Mouse (Mus musculus) urinary bladder, postnatal 14 days (tissue): Measurements from ENCODE around the gene Ptcra.
A peak's percentile ranks its signal among the peaks of the same experiment; 100 is the strongest.
"Not testable (repeated sequence)": the region's sequence is repeated elsewhere in the genome, so short reads cannot be mapped to it uniquely, and the experiment has no call there.

Source experiments
- DNase-seq: peaks from one replicate; pipeline ENCODE4 v3.0.0; 2021; ENCODE audit warnings: low spot score

The Ptcra gene

DNA sequence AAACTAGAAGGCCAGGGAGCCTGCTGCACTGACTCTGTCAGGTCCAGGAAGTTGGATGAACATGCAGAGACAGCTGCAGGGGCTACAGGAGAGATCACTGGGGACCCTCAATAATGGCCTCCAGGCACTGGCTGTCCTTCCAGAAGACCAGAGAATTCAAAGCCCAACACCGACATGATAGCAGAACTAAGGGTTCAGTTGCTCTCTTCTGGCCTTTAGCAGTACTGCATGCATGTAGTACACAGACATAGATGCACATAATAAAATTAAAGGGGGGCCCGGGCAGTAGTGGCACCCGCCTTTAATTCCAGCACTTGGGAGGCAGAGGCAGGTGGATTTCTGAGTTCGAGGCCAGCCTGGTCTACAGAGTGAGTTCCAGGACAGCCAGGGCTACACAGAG is 7.5 kb upstream of the Ptcra start:
- DNase-seq, result no peak

GRCm38 (mm10) chr17:46770546-46770945 is 7.0 kb upstream of the Ptcra start:
- DNase-seq, result no peak

- no peak for DNase-seq
Measured at GRCm38 (mm10) chr17:46767868-46768267, 4.4 kb upstream of the Ptcra start.

GRCm38 (mm10) chr17:46764916-46765315 is 1.4 kb upstream of the Ptcra start:
- DNase-seq, result not testable (repeated sequence)

GRCm38 (mm10) chr17:46758753-46759152 is 4.8 kb downstream of the Ptcra start:
- no peak for DNase-seq

DNA sequence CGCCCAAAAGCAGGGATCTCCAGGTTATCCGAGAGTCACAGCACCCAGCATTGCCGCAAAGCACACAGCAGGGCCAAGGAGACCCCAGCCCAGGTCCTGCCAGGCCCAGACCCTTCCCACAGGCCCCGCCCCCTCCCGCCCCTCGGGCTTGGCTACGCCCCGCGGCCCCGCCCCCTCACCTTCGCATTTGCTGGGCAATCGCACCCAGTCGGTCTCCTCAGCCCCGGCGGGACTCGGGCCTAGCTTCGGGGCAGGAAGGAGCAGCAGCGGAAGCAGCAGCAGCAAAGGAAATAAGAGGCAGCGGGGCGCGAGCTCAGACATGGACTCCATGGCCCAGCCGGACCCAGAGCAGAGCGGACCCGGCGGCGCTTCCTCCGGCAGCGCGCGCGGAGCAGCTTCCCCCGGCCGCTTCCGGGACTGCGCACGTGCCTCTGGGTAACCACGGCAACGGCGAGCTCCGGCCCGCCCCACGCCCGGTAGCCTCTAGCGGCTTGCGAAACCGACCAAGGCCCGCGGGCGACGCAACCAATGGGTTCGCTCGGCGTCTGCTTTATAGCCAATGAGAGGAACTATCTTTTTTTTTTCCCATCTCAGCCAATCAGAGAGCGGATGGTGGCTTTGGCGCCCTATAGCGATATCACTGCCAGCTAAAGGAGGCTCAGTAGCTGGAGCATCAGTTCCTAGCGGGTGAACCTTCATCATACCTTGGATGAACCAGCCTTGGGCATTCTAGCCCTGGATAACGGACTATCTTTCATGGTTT is 11.5 kb downstream of the Ptcra start, which contains the start of gene Cnpy3:
Gene Cnpy3, minus strand, starts transcription at position 421 of the 763 bp plus-strand sequence.
- DNase-seq, result peak; percentile 98

GRCm38 (mm10) chr17:46751056-46751793 is 12.3 kb downstream of the Ptcra start:
- no peak for DNase-seq

DNA sequence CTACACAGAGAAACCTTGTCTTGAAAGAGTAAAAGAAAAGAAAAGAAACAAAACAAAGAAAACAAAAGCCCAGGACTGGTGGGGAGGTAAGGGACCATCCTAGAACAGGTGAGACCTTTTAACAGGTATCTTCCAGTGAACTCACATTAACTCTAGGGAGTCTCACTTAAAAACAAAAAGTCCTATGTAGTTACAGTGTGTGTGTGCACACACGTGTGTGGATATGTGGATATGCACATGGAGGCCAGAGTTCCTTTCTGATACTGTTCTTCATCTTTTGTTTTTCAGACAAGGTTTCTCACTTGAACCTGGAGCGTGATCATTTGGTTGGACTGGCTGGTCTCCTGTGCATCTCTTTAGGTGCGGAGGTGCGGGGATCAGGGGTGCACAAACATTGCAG is 12.9 kb downstream of the Ptcra start:
- DNase-seq, result no peak

DNA sequence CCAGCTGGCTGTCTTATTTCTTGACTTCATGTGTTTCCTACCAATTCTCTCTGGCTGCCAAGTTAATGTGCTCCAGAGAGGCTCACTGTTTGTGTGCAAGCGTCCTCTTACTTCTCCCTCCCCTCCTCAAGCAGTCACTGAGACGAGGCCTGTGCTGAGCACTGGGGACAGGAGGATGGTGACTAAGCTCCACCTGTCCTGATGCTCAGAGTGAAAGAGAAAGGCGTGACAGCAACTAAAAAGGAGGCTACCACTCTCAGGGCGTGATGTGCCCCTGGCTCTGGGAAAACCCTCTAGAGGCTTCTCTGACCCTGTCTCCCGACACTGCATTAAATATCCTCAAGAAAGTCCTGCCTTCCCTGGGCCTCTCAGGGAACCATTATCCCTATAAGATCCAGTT is 14.2 kb downstream of the Ptcra start:
- no peak for DNase-seq

DNA sequence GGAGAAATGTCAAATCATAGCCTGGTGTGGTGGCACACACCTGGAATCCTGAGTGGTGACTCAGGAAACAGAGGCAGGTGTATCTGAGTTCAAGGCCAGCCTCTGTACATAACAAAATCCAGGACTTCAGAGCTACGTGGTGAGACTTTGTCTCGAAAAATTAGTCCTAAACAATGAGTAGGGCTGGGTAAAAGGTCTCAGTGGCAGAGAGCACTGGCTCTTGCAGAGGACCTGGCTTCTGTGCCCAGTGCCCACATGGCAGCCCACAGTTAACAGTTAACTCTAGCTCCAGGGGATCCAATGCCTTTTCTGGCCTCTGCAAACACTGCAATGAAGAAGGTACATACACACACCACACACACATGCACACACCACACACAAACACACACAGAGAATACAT is 15.7 kb downstream of the Ptcra start:
- DNase-seq, result no peak

DNA sequence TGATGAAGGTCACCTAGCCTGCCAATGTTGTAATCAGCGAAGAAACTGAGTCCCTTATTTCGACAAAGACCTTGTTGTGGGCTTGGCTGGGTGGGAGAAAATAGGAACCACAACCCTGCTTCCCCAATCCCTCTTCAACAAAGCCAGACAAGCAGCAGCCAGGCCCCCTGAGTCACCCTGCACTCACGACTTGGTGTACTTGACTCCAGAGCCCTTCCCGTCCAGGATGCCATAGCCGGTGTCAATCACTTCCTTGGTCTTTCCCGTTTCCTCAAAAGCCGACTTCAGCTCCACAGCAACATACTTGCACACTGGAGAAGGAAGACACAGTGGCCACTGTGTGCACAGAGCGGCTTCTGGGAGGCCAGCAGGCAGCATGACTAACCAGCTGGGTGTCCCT is 16.3 kb downstream of the Ptcra start:
- no peak for DNase-seq

DNA sequence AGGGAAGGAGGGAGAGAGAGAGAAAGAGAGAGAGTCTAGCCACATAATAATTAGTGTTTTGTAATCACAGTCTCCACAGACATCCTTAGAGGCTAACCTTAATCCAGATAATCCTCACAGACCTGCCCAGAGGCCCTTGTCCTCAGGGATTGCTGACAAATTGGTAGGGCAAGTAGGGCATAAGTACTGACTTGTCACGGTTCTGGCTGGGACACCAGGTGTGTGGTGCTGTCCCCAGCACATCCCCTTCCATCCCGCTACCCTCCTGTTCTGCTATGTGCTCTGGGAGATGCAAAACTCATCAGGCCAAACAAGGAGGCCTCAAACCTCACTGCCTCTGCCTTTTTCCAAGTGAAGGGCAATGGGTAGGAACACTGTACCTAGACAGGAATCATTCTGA is 18.0 kb downstream of the Ptcra start:
- DNase-seq, result no peak

DNA sequence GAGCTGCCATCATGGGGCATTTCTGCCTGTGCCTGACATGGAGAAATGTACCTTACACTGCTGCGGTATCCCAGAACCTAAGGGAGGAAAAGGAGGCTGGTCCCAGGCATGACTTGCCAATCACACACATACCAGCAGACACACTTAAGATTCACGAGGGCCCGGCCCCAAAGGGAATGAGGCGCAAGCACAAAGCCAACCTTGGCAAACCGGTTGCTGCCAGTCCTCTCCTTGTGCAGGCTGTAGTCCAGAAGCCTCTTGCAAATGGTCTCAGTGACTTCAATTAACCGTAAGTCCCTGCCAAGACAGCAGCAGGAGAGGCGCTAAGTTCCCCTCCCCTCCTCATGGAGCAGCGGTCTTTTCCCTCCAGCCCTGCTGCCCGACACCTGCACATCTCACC is 20.5 kb downstream of the Ptcra start:
- DNase-seq, result no peak

DNA sequence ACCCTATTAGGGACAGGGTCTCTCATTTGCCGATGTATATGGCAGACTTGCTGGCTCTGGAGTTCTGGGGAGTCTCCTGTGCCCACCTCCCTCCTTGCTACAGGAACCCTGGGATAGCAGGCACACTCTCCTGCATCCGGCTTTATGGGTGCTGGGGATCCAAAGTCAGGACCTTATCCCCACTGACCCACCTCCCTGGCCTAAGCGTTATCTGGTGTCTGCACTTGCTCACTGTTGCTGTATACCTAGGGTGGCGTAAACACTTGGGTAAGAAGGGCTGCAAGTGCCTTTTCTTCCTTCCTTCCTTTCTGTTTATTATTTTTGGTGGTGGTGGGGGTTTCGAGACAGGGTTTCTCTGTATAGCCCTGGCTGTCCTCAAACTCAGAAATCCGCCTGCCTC is 22.2 kb downstream of the Ptcra start:
- DNase-seq, result no peak

DNA sequence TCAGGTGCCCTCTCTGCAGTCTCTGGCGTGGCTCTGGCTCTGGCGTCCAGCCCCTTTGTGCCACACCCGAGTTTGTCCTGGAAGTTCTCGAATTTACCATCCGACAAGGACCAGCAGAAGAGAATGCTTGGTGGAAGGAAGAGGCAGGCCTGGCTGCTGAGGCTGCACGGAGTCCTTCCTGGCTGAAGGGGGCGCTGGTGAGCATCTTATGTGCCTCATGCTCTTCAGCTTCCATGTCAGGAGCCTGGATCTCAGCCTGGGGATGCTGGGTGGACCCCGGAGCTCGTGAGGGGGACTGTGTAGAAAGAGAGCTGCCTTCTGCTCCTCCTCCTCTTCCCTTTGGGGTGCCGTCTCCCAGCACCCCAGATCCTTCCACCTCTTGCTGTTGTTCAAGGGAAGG is 27.4 kb downstream of the Ptcra start:
- DNase-seq, result peak; percentile 26

- DNase-seq, result no peak
Measured at GRCm38 (mm10) chr17:46735287-46735686, 28.2 kb downstream of the Ptcra start.

- DNase-seq, result no peak
Measured at GRCm38 (mm10) chr17:46734055-46734454, 29.5 kb downstream of the Ptcra start.

GRCm38 (mm10) chr17:46728904-46729318 is 34.6 kb downstream of the Ptcra start, which contains the start of gene Gnmt:
Gnmt (minus strand) TSS chr17:46729168.
- DNase-seq, result peak; percentile 67

DNA sequence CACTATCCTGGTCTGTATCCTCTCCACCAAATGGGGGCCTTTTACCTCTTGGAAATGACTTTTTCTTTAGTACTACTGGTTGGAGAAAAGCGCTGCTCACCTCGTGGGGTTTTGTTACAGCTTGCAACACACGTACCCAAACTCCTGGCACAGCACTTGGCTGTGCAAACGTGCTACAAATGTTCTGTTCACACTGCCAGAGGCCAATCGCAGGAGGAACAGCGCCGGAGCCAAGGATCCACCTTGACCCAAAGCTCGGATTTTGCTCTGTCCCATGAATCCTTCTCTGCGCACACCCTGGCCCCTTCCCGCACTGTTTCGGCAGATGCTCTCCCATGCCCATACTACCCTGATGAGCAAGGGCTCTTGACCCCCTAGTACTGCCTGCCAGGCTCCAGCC is 35.0 kb downstream of the Ptcra start:
- no peak for DNase-seq

DNA sequence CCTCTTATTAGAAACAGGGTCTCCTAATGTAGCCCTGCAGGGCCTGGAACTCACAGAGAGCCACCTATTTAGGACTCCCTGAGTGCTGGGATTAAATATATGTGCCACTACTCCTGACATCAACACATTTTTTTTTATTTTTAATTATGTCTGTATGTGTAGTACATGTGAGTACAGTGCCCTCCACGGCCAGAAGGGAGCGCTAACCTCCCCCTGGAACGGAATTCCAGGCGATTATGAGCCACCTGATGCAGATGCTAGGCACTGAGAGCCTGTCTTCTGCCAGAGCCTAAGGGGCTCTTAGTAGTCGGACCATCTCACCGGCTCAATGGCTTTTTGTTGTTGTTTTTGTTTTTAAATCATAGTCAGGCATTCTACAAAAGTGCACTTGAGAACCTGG is 35.5 kb downstream of the Ptcra start:
- DNase-seq, result no peak

- DNase-seq, result no peak
Measured at GRCm38 (mm10) chr17:46727271-46727670, 36.2 kb downstream of the Ptcra start.

GRCm38 (mm10) chr17:46725731-46726645 is 37.5 kb downstream of the Ptcra start:
- no peak for DNase-seq
